ENCODE assay signal across 17 mouse cellular contexts in the genomic region with DNA sequence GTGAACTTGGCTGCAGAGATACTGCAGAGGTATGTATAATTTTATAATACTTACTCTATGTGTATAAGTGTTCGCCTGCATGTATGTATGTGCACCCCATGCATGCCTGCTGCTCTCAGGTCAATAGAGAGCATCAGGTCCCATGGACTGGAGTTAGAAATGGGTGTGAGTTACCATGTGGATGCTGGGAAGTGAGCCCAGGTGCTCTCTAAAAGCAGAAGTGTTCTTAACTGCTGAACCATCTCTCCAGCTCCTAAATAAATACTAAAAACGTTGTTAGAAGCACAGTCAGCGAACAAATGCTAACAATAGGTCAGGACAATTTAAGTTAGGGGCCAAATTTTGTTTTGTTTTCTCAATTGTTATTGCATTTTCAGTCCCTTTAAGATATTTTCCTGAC. TPM values are rescaled to one million over a fixed set of nuclear protein-coding genes. Genes with fewer than 3 reads are reported as not detected.
DNase-seq lines count a peak whose midpoint lies in the region; TF ChIP-seq lines count a peak whose summit lies in the region.
"Had no signal": no experiment of that assay in that cellular context is flagged by ENCODE, and none has a peak within 500 bp of the region (broad histone marks: within the 10 kb centered on the region; RNA-seq: fewer than 3 reads in every experiment).

No protein-coding gene starts in this region.

- TF ChIP-seq CTCF in gastrocnemius, adult 2 months (IDR thresholded peaks at IDR 0.05) = no peak

- H3K4me3 ChIP-seq in gastrocnemius, adult 2 months = no peak overlapping the region
- H3K4me3 ChIP-seq: embryonic facial prominence, embryonic 12.5 days; forebrain, embryonic 15.5 days; heart, embryonic 12.5 days; hindbrain, embryonic 15.5 days had no signal

- no peak for DNase-seq in gastrocnemius, adult 2 months
- no peak for DNase-seq in gastrocnemius, postnatal 4 days (ENCODE audit: low spot score in 2 of 2)
- DNase-seq in lung, adult 18-20 months = peak; percentile 50 to 54
- no peak for DNase-seq in lung, postnatal 4 days
- peak; percentile 21 for DNase-seq in lung, postnatal 10 days
- DNase-seq in Muller cell, postnatal 12 days (ENCODE audit: inconsistent ontology term) = no peak
- DNase-seq in cerebellum, adult 9-11 months = no peak
- DNase-seq: adrenal gland, adult 2 months; adrenal gland, postnatal 36 days; cerebellum, adult 2 months; cerebellum, postnatal 14 days; gastrocnemius, postnatal 10 days; heart, postnatal 36 days had no signal

- intact Hi-C loops in gastrocnemius, adult 2 months (cut with DNase I) = no loop called here

- H3K27ac ChIP-seq in gastrocnemius, adult 2 months = peak overlapping the region; percentile 28; the same call in 1 of the 2 replicates
- H3K27ac ChIP-seq: embryonic facial prominence, embryonic 12.5 days; forebrain, embryonic 15.5 days; hindbrain, embryonic 15.5 days had no signal

RNA-seq across cellular contexts. Expression of a gene that starts 3.3 kb away (rescaled TPM):
- total RNA-seq in gastrocnemius, adult 2 months (2021) = 10 to 100 TPM; 56.4 to 60.1 TPM
- total RNA-seq in gastrocnemius, postnatal 4 days (2021) = 10 to 100 TPM; 69.9 to 71.8 TPM

RNA-seq across cellular contexts. Expression of a gene that starts 3.5 kb away (rescaled TPM):
- 1 to 10 TPM; 3.8 to 5.3 TPM for total RNA-seq in gastrocnemius, adult 2 months (2021)
- total RNA-seq in gastrocnemius, postnatal 4 days (2021) = 10 to 100 TPM; 25.9 to 26.8 TPM

Comparison
In these comparisons a context has a peak if more than half of its experiments do, and no peak if none do; other contexts are left out.
1. DNase-seq: peak in lung, adult 18-20 months (2 of 2) and lung, postnatal 10 days (single experiment); none in gastrocnemius, adult 2 months (single experiment), gastrocnemius, postnatal 4 days (0 of 2), lung, postnatal 4 days (0 of 2), Muller cell, postnatal 12 days (single experiment) and cerebellum, adult 9-11 months (single experiment).
2. RNA of a gene that starts 3.5 kb away (total RNA-seq): 25.9 to 26.8 TPM in gastrocnemius, postnatal 4 days; 3.8 to 5.3 TPM in gastrocnemius, adult 2 months; every median in the first group is over 4 times any median in the second.